Mouse (Mus musculus) thymus, postnatal 0 days (tissue): ENCODE measurements around the gene Mfsd9. TPM values are rescaled to one million over a fixed set of nuclear protein-coding genes. Genes with fewer than 3 reads are reported as not detected.

Experiments used
- DNase-seq: peaks from one replicate; pipeline ENCODE4 v3.0.0-alpha.2; 2015; ENCODE audit warnings: low spot score
- polyA plus RNA-seq: library from polyadenylated mRNA; unstranded; fragments of >200 nt; fragmentation: Nextera tagmentation; extraction: Ambion mirVana; gene quantifications from 2 replicates; pipeline ENCODE4 v1.2.1, GENCODE M21; 2015

Mfsd9 gene
- polyA plus RNA-seq = 1.5 and 1.6 TPM in 2 replicates

- DNase-seq = peak; percentile 90
Observed at GRCm38 (mm10) chr1:40790324-40791141, at the start of gene Mfsd9. Gene Mfsd9, minus strand, starts transcription at chr1:40790687.

DNA sequence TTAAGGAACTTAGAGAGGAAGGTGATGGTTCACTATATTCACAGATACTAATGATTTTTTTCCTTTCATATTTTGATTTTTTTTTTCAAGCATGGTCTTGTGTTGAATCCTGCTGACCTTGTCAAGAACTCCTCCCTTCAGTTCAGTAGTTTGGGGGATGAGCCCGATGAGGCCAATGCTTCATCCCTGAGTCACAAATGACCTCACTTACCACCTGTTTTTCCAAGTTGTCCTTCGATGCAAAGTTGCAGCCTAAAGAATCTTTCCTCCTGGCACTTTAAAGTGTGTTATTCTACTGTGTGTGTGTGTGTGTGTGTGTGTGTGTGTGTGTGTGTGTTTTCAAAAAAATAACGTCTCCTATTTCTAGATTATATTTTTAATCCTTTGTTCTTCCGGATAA is 45.0 kb upstream of the Mfsd9 start:
- DNase-seq = no peak

DNA sequence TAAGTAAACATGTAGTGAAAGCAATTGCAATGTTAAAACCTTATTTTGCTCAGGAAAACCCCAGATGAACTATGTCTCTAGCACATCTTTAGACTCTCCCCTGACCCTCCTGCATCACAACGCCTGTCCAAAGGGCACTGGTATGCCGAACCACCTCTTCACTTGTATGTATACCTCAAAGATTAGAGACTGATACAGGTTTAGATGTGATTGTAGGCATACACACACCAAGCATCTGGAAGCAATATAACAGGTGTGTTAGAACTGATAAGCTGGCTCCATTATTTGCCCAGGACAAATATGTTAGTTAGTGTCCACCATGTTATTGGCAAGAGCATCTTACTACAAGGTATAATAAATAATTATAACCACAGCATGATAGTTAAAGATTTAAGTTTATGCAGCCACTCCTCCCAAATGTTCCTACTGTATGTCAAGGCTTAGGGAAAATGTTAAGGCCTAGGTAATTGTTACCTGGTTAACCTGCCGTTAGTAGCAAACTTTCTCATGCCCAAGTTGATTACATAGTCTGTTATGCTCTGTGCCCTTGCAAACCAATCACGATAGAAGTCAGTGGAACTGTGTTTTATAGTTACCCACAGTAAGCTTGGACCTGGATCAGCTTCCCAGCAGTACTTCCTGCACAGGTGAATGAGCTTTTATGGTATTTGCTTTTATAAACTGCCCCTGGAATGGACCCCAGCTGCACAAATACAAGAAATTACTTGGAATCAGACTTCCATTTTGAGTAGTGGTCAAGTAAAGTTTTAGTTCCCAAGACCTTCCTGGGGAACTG is 40.4 kb upstream of the Mfsd9 start:
- DNase-seq = no peak

DNA sequence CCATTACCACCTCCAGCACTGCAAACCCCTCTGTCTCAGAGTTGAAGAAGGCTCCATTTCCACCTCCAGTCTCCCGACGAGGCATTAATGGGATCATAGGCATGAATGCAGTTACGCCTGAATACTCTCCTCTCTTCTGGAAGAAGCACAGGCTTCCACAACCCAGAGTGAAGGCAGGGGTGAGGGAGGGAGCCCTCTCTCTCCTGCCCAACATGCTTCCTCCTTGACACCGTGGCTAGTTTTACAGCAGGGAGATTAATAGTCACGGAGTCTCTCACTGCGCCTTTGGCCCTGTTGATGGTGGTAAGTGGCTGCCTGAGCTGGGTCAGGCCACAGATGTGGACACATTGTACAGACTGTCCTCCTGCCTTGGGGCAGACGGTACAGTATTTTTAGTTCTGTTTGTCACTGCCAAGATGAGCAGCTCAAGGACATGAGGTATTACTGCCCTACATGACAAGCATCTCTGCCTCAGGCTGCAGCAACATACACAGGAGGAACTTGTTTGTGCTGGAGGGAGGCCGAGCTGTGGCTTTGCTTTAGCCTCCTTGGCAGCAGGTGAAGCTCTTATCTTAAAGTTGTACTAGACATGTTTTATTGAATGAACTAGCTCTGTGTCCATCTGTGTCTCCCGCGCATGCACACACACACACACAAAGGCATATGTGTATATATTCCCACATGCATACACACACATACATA is 38.9 kb upstream of the Mfsd9 start:
- no peak for DNase-seq

GRCm38 (mm10) chr1:40825826-40826225 is 35.3 kb upstream of the Mfsd9 start:
- DNase-seq = no peak

GRCm38 (mm10) chr1:40824936-40825335 is 34.4 kb upstream of the Mfsd9 start:
- no peak for DNase-seq

- no peak for DNase-seq
Observed at GRCm38 (mm10) chr1:40824517-40824916, 34.0 kb upstream of the Mfsd9 start.

DNA sequence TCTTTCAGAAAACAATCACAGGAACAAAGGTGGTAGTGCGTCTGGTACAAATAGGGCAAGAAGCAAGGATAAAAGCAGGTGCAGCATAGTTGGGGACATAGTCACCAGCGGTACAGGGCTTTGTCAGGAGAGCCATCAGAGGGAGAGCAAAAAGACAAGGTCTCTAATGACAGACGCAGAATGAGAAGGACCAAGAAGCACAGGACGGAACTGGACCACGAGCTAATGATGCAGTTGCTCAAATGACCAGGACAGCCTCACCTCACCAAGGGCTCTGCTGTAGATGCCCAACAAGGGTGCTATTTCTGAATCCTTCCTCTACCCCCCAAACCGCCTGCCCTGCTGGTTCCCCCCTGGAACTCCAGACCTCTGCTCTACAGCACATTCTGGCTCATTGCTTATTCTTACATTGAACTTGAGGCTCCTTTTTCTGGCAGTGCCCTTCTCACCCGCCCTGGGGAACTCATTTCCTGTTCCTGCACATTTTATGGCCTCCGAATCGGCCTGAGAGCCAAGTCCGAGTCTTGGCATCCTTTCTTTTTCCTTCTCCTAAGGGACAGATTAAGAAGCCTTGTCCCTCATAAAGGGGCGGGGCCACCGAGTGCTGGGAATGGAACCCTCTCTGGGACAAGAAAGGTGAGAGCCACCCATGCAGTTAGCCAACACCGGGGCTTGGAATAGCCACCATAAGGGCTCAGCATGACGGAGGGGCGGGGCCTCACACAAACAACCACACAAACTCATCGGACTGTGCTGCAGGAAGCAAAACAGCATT is 24.8 kb upstream of the Mfsd9 start:
- no peak for DNase-seq

DNA sequence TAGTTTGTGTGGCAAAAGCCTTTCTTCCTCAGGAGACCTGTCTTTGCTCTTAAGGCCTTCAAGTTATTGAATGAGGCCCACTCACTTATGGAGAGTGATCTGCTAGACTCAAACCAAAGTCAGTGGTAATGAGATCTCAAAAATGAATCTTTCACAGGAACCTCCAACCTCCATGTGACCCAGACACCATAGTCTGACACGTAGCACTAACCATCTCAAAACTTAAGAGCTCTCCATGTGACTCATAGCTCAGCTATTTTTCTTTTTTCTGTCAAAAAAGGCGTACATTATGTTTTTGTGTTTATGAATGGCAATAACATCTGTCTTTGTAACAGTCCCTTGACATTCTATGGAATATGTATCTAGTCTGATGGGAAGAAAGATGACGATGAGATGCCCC is 18.2 kb upstream of the Mfsd9 start:
- DNase-seq = no peak

DNA sequence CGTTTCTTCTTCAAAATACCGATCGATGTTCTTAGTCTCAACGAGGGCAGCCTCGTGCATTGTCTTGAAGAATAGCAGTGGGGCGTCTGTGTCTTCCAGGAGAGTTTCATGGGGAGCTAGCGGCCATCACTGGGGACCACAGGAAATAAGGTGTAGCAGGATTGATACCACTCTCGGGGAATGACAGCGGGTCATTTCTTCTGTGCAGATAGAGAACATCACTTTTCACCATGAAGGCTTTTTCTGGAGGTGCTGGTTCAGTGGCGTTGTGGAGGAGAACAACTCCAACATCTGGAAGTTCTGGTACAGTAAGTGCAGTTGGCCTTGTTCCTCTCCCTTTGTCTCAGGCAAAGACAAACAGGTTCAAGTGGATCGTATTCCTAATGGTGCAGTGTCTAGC is 15.4 kb upstream of the Mfsd9 start:
- DNase-seq = no peak

- no peak for DNase-seq
Observed at GRCm38 (mm10) chr1:40805351-40805750, 14.9 kb upstream of the Mfsd9 start, which contains the start of gene Tmem182. Gene Tmem182, plus strand, starts transcription at chr1:40805601.

GRCm38 (mm10) chr1:40804118-40804517 is 13.6 kb upstream of the Mfsd9 start:
- no peak for DNase-seq

DNA sequence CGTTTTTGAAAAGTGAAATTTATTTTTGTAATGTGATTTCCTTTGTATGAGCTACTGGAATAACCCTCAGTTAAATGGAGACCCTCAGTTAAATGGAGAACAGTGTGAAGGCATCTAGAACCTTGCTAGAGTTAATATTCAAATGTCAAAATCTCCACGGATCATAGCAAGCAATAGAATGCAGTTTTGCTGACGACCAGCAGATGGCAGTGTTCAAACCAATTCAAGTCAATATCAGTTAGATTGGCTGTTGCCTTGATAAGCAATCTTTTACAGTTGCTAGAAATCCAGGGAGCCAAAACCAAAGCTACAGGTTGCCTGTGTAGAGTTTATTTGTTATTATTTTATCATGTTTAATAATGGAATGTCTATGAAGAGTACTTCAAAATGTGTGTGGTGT is 12.3 kb upstream of the Mfsd9 start:
- peak; percentile 32 for DNase-seq

DNA sequence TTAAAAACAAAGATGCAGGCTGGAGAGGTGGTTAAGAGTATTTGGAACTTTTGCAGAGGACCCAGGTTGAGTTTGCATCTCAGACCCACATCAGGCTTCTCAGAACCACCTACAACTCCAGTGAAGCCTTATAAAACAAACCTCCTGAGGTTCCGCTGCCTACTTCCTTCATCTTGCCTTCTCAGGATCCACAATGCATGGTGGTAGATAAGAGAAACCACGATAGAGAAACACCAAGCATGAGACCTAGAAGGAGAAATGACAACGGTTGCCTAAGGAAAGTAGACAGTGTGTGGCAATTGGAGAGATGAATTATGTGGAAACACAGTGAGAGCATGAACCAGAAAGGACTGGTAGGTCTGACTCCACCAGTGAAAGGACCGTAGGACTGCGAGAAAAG is 10.4 kb upstream of the Mfsd9 start:
- DNase-seq = no peak

- no peak for DNase-seq
Observed at GRCm38 (mm10) chr1:40799121-40799520, 8.6 kb upstream of the Mfsd9 start.

DNA sequence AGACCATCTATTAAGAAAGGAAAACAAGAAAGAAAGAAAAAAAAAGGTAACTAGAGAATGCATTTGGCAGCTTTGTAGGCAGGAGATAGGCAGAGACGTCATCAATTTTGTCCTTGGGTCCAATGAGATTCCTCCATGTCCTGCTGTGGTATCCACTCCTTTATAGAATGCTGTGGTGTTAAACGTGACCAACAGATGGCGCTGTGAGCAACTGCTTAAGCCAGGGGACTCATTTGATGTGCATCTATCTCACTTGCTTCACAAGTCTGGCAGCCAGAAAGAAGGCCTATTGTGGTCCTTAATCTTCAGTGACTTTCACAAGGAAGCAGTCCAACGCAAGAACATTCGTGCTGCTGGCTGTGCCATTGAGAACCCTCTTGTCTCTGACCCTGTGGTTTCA is 6.9 kb upstream of the Mfsd9 start:
- DNase-seq = peak; percentile 59

DNA sequence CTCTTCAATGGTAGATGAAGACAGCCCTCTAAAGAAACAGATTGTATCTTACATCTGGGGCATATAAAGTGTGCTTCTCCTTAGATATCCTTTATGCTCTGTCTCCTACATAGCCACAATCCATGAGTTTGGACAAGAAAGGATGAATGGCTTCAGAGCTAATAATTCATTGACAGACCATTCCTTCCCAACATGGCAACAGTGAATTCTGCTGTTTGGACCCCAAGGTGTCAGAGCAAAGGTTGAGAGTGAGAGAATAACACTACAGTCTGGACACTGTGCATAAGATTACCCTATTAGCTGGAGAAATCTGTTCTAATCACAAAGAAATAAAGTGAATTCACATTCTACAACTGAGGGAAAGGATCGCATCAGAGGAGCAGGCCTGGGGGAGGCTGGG is 5.0 kb upstream of the Mfsd9 start:
- no peak for DNase-seq

GRCm38 (mm10) chr1:40789666-40790233 is 737 bp downstream of the Mfsd9 start:
- no peak for DNase-seq

DNA sequence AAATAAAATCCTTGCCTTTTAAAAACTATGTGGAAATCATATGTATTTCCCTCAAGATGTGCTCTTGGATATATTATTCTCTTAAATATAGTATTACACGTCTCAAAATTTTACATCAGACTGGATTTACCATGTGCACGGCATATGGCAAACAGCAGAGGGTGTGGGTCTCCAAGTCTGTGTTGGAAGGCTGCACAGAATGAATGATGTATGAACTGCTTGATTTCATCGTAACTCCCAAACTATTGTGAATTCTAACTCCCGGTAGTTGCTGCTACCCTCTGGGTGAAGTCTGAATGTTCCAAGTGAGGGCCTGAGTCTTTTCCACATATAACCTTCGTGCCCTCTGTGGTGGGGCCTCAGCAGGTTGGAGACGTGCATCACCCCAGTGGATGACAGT is 1.5 kb downstream of the Mfsd9 start:
- no peak for DNase-seq

DNA sequence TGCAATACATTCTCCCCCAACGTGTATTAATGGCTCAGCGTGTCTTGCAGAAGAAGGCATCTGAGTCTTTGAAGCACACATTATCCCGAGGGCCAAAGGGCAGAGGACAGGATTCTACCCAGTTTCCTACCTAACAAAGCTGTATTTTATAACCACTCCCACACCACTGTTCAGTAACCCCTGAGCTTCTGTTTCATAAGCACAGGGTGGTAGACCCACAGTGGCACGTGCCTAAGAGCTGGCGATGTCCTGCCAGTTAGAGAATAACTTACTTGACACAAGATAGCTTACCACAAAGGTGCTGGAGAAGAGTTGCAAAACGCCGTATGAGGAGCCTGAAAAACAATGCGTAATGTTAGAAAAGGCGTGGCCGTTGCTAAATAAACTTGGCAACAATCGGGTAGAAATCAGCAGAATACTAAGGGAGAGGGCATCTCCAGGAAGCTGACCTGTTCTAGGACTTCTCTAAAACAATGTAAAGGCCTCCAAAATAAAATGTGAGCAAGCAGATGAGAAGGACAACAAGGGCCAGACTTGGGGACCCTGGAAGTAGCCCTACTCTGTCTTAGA is 4.5 kb downstream of the Mfsd9 start:
- no peak for DNase-seq
